Mouse (Mus musculus): ENCODE data around the gene Selenos.

Selenos gene

GRCm38 (mm10) chr7:66079364-66080230, at the start of gene Selenos:
Selenos (plus strand) TSS chr7:66079649.
- peak; percentile 96 for DNase-seq (ENCODE audit: low spot score)

DNA sequence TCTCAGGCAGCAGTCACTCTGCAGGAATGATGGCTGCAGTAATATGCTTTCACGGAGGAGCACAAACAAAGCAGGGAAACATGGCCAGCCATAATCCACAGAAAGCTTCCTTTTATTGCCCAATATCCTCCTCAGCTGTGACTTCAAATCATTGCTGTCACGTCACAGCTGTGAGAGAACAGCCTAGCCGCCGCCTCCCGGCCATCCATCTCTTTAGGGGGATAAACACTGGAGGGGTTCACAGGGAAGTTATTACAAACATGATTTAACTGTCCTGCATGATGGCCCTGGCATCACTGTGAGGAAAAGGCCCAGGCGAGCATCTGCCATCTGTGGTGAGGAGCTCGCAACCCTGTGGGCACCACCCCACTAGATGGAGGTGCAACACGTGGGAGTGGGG, 42.6 kb upstream of the Selenos start:
- no peak for DNase-seq (ENCODE audit: low spot score)

GRCm38 (mm10) chr7:66038261-66038660, 41.2 kb upstream of the Selenos start:
- no peak for DNase-seq (ENCODE audit: low spot score)

- DNase-seq (ENCODE audit: low spot score): no peak
These were observed 40.7 kb upstream of the Selenos start for GRCm38 (mm10) chr7:66038730-66039129.

GRCm38 (mm10) chr7:66040026-66040814, 39.2 kb upstream of the Selenos start:
- DNase-seq (ENCODE audit: low spot score): no peak

DNA sequence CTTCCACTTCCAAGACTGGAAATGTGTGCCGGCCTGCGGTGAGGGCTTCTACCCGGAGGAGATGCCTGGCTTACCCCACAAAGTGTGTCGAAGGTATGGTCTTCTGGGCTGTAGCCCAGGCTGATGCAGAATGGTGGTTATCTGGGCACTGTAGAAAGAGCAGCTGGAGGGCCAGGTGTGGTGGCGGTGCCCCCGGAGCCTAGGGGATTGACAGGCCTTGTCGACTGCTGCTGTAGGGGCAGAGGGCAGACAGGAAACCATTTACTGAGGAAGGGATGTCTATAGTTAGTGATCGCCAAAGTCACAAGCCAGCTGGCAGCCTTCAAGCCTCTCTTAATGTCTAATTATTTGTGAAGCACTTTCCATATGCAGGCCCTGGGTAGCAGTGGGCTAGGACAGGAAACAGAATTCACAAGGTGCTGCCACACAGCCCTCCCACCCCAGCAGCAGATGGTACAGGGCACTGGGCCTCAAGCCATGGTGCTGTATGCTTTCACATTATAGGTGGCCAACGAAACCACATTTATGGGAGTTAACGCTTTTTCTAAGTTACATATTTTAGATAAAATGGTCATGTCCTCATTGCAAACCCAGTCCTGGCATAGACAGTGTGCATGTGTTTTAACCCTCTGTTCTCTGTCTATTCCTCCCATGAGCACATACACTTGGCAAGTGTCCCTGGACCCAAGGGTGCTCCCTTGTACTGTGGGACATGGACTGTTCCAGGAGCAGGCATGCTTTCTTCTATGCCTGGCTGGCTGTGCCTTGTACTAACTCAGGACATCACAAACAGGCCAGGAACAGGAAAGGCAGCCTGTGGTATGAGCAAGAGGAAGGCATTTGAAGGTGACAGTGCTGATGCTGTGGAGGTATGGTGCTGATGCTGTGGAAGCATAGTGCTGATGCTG, 35.6 kb upstream of the Selenos start, which contains the start of gene Gm45213:
Gene Gm45213, plus strand, starts transcription at position 51 of the 908 bp plus-strand sequence.
- no peak for DNase-seq (ENCODE audit: low spot score)

DNA sequence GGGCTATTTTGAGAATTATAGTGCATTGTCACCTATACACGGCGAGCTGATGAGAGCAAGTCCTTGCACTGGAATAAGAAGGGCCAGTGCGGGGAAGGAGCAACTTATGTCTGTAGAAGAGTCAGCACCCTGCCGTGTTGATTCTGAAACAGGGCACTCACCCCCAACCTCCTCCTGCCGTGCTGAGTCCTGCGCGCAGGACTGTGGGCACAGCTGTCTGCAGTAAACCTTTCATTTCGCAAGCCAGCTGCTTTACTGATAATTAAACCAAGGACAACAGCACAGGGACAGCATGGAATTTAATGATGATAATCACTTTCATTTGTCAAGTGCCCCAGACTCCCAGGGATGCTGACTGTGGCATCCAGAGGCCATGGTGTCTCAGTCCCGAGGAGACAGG, 34.8 kb upstream of the Selenos start:
- no peak for DNase-seq (ENCODE audit: low spot score)

GRCm38 (mm10) chr7:66046921-66047918, 32.2 kb upstream of the Selenos start:
- DNase-seq (ENCODE audit: low spot score): no peak

- no peak for DNase-seq (ENCODE audit: low spot score)
These were observed 31.5 kb upstream of the Selenos start for GRCm38 (mm10) chr7:66047975-66048374.

- no peak for DNase-seq (ENCODE audit: low spot score)
These were observed 30.8 kb upstream of the Selenos start for GRCm38 (mm10) chr7:66048446-66049230.

- no peak for DNase-seq (ENCODE audit: low spot score)
These were observed 25.4 kb upstream of the Selenos start for GRCm38 (mm10) chr7:66053946-66054483.

DNA sequence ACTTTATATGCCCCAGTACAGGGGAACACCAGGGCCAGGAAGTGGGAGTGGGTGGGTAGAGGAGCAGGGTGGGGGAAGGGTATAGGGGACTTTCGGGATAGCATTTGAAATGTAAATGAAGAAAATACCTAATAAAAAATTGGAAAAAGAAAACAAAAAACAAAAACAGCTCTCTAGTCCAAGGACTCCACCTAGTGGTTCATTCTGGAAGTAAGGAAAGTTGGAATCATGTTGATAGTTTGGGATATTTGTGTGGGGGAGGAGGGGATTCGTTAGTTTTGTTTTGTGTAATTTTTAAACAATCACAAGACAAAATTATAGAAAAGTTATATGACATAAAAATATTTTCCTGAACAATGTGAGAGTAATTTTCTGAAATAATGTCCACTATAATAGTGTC, 24.1 kb upstream of the Selenos start:
- peak; percentile 38 for DNase-seq (ENCODE audit: low spot score)

- DNase-seq (ENCODE audit: low spot score): no peak
These were observed 20.7 kb upstream of the Selenos start, which contains the start of gene Snrpa1 for GRCm38 (mm10) chr7:66058703-66059102. Snrpa1 (plus strand) TSS chr7:66059003.

- DNase-seq (ENCODE audit: low spot score): peak; percentile 79
These were observed 19.1 kb upstream of the Selenos start for GRCm38 (mm10) chr7:66060066-66060956.

DNA sequence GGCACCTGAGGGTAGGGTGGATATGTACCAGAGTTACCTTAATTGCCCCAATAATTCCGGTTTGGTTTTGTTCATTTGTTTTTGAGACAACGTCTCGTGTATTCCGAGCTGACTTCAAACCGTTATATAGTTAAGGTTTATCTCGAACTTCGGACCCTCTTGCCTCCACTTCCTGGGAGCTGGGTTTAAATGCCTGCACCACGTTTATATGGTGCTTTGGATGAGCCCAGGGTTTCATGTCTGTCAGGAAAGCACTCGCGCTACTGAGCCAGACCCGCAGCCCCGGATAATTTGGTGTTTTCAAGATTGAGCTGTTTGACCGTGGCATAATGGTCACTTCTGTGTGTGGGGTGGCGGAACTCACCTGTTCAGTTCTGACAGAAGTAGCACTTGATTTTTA, 18.4 kb upstream of the Selenos start:
- DNase-seq (ENCODE audit: low spot score): peak; percentile 16

GRCm38 (mm10) chr7:66076411-66076810, 3.0 kb upstream of the Selenos start:
- no peak for DNase-seq (ENCODE audit: low spot score)

- DNase-seq (ENCODE audit: low spot score): no peak
These were observed 773 bp downstream of the Selenos start for GRCm38 (mm10) chr7:66080231-66080613.

GRCm38 (mm10) chr7:66083757-66084156, 4.3 kb downstream of the Selenos start:
- DNase-seq (ENCODE audit: low spot score): no peak

All from c-Kit-positive CD71-positive TER-119-positive erythroid progenitor cells, embryonic 14.5 days (primary cell).